Mouse (Mus musculus) spleen, adult 2 months (tissue): ENCODE data around the gene Fgd5. TPM values are rescaled to one million over a fixed set of nuclear protein-coding genes. Genes with fewer than 3 reads are reported as not detected.

ENCODE experiments used
- DNase-seq, 2 experiments: peaks; one replicate each; pipeline versions ENCODE4 v3.0.0 to v3.0.0-alpha.2; 2012 to 2021; ENCODE audit warnings: low spot score in 2 of 2, low read depth in 1 of 2
- H3K27ac ChIP-seq: fragments of 200-500 bp; 2 replicates; pipeline ENCODE4 v1.5.1; 2012; ENCODE audit warnings: low read length, inconsistent platforms; ENCODE audit not compliant: insufficient read depth
- H3K27me3 ChIP-seq: fragments of 200-500 bp; 2 replicates; pipeline ENCODE4 v1.6.1; 2012; ENCODE audit warnings: mild to moderate bottlenecking, moderate library complexity, low read length, inconsistent platforms; ENCODE audit not compliant: control insufficient read depth, insufficient read depth
- H3K36me3 ChIP-seq: fragments of 200-500 bp; 2 replicates; pipeline ENCODE4 v1.6.1; 2012; ENCODE audit warnings: mild to moderate bottlenecking, low read length, inconsistent platforms; ENCODE audit not compliant: control insufficient read depth, insufficient read depth
- H3K4me1 ChIP-seq: fragments of 200-500 bp; 2 replicates; pipeline ENCODE4 v1.6.1; 2011; ENCODE audit warnings: inconsistent platforms; ENCODE audit not compliant: control insufficient read depth, insufficient read depth, insufficient read length
- H3K4me3 ChIP-seq: fragments of 200-500 bp; 2 replicates; pipeline ENCODE4 v1.5.1; 2011; ENCODE audit warnings: mild to moderate bottlenecking, inconsistent platforms; ENCODE audit not compliant: insufficient read depth, insufficient read length; ENCODE audit errors: extremely low read depth
- CTCF ChIP-seq: fragments of 200-500 bp; IDR thresholded peaks from 2 replicates; pipeline ENCODE4 v1.5.1; 2011; ENCODE audit warnings: mild to moderate bottlenecking, inconsistent platforms; ENCODE audit not compliant: insufficient read depth, insufficient read length, insufficient replicate concordance; ENCODE audit errors: extremely low read depth
- POLR2A ChIP-seq: fragments of 200-500 bp; IDR thresholded peaks from 2 replicates; pipeline ENCODE4 v1.6.1; 2011; ENCODE audit warnings: low read depth, low read length, inconsistent platforms
- WGBS: fragments of 180-500 bp; shearing (Covaris S2); methylation state at CpG from one replicate; pipeline ENCODE4 v1.1.7; 2018; 5-methylcytosine and 5-hydroxymethylcytosine counted together
- polyA plus RNA-seq: library from polyadenylated mRNA; depleted of rRNA; stranded (reverse); fragments of >200 nt; gene quantifications from 2 replicates; pipeline ENCODE4 v1.2.3, GENCODE M21; 2012

The Fgd5 gene
- polyA plus RNA-seq, 1 experiment: 7.1 TPM

DNA sequence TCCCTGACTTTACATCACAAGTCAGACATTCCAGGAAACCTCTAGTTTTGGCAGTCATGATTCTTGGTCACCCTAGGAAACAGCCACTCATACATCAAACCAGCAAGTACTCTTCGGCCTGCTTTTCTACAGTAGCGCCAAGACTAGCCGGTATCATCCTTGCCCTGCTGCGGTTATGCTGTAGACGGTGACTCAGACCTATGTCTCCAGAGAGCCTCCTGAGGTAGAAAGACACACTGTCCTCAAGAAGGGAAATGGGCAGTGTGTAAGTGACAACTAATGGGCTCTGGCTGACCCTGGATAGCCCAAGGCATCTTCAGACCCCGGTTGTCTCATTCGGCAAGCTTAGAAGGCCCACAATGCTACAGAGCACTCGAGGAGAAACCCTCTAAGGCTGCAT is 13.6 kb upstream of the Fgd5 start:
- no peaks in the 10 kb centered on the region for H3K36me3 ChIP-seq
- WGBS: 91% methylated on average over 8 of the region's 8 CpGs
- no peak for DNase-seq
- no peaks in the 10 kb centered on the region for H3K27me3 ChIP-seq
- H3K27ac ChIP-seq: no peak overlapping the region
- H3K4me1 ChIP-seq: no peaks in the 10 kb centered on the region
- no peak overlapping the region for H3K4me3 ChIP-seq
- TF ChIP-seq CTCF: no peak
- TF ChIP-seq POLR2A: no peak

DNA sequence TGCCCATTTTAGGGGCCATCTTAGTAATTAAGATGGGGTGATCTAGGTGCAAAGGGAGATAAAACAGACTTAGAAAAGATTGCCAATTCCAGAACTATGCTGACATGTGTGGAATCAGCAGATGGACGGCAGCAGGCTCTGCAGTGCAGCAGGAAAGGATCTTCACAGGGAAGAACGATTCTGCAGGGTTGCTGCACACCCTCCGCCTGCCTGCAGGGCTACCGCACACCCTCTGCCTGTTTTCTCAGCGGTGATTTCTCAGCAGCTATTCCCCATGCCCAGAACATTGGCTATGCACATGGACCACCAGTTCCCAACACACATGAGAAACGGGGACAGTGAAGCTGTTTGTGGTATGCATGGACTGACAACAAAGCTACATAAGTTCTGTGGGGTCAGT is 12.7 kb upstream of the Fgd5 start:
- Histone ChIP-seq H3K4me3 (no peak overlapping the region), H3K27me3 (no peaks in the 10 kb centered on the region), H3K4me1 (no peaks in the 10 kb centered on the region), H3K36me3 (no peaks in the 10 kb centered on the region), H3K27ac (no peak overlapping the region)
- no peak for TF ChIP-seq POLR2A
- no peak for TF ChIP-seq CTCF
- WGBS: 88% methylated on average over 6 of the region's 6 CpGs
- no peak for DNase-seq

DNA sequence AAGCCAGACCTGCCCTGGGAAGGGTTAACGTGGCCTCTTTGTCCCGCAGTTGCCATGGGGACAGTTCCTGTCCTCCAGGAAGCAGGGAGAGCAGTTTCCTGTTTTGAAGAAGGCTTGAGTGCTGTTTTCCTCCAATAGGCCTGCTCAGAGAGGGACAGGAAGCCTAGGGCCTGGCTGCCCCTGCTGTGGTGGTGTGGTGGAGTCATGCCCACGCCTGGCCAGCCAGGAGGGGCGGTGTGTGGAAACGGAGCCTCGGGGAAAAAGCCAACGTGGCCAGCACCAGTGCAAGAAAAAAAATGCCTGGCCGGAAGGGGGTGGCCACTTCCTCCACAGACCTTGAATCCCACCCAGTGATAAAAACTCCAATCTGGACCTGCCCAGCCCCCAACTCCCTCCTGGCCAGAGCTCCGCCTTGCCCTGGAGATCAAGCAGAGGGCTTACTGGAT is 6.5 kb upstream of the Fgd5 start:
- Histone ChIP-seq H3K36me3 (no peaks in the 10 kb centered on the region), H3K27me3 (no peaks in the 10 kb centered on the region), H3K4me3 (no peak overlapping the region), H3K27ac (peak overlapping the region; percentile 47), H3K4me1 (no peaks in the 10 kb centered on the region)
- TF ChIP-seq CTCF (no peak), POLR2A (no peak)
- WGBS: 16% methylated on average over 9 of the region's 9 CpGs
- DNase-seq: no peak

DNA sequence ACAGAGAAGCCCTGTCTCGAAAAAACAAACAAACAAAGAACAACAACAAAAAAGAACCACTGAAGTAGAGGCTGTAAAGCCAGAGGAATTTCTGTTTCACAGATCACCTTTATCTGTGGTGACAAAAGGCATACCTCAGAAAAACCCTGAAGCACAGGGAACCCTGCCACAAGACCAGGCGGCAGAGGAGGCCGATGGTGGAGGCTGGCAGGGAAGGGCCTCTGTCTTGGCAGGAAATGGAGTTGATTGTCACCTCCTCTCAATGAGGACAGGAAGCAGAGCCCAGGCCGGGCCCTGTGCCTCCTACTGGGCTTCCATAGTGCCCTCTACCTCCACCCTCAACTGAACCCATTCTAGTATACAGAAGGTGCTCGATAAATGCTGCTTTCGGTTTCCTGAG is 4.7 kb upstream of the Fgd5 start:
- no peak for DNase-seq
- WGBS: 53% methylated on average over 6 of the region's 6 CpGs
- Histone ChIP-seq H3K4me3 (no peak overlapping the region), H3K27me3 (peaks cover 6% of the 10 kb centered on the region), H3K27ac (no peak overlapping the region), H3K4me1 (no peaks in the 10 kb centered on the region), H3K36me3 (no peaks in the 10 kb centered on the region)
- TF ChIP-seq CTCF: no peak

- no peaks in the 10 kb centered on the region for H3K36me3 ChIP-seq
- H3K27me3 ChIP-seq: peaks cover 6% of the 10 kb centered on the region
- WGBS: 4% methylated on average over 23 of the region's 23 CpGs
- no peaks in the 10 kb centered on the region for H3K4me1 ChIP-seq
- H3K27ac ChIP-seq: peak overlapping the region; percentile 52
- TF ChIP-seq POLR2A (no peak), CTCF (no peak)
- no peak for DNase-seq
- peak overlapping the region; percentile 41; the same call in 1 of the 2 replicates for H3K4me3 ChIP-seq
Measured at GRCm38 (mm10) chr6:91979301-91979996, 771 bp downstream of the Fgd5 start.

DNA sequence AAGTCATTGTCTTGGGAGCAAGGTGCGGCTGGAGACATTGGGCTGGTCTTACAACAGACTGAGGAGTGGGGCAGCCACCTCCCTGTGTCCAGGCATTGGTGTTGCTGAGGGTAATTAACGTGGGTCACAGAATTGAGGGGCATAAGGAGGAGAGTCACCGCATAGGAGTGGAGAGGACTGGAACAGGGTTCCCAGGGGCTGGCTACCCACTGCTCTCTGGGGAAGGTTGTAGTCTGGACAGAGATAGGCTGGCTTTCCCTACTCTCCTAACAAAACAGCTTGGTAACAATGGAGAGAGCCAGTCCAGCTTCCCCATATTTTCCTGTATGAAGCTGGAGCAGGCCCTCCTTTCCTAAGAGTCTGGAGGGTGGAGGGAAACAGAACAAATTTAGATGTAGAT is 1.3 kb downstream of the Fgd5 start:
- no peak for DNase-seq
- H3K4me1 ChIP-seq: no peaks in the 10 kb centered on the region
- 64% methylated on average over 3 of the region's 3 CpGs for WGBS
- TF ChIP-seq POLR2A (no peak), CTCF (no peak)
- H3K27me3 ChIP-seq: peaks cover 6% of the 10 kb centered on the region
- H3K27ac ChIP-seq: peak overlapping the region; percentile 11; the same call in 1 of the 2 replicates
- H3K36me3 ChIP-seq: no peaks in the 10 kb centered on the region
- peak overlapping the region; percentile 7; the same call in 1 of the 2 replicates for H3K4me3 ChIP-seq

GRCm38 (mm10) chr6:91990101-91990500 is 11.4 kb downstream of the Fgd5 start:
- TF ChIP-seq POLR2A: no peak
- TF ChIP-seq CTCF: no peak
- no peak for DNase-seq
- H3K36me3 ChIP-seq: no peaks in the 10 kb centered on the region
- H3K4me3 ChIP-seq: no peak overlapping the region
- H3K4me1 ChIP-seq: no peaks in the 10 kb centered on the region
- H3K27ac ChIP-seq: no peak overlapping the region
- no peaks in the 10 kb centered on the region for H3K27me3 ChIP-seq
- 78% methylated on average over 8 of the region's 8 CpGs for WGBS
